Mouse (Mus musculus) liver, embryonic 11.5 days (tissue): ENCODE measurements around the gene Ahcyl2. TPM values are rescaled to one million over a fixed set of nuclear protein-coding genes. Genes with fewer than 3 reads are reported as not detected.

Source experiments
- ATAC-seq: fragments of 200-750 bp; cut with Nextera tagmentation; replicated peaks from 2 replicates; pipeline ENCODE4 v1.8.0; 2017; ENCODE audit warnings: moderate number of reproducible peaks, mild to moderate bottlenecking, moderate TSS enrichment, moderate library complexity; ENCODE audit not compliant: low FRiP score
- DNase-seq: peaks from one replicate; pipeline ENCODE4 v3.0.0-alpha.2; 2017; ENCODE audit warnings: low spot score
- H3K27ac ChIP-seq: fragments of 300-500 bp; sonication (generic); 2 replicates; pipeline ENCODE4 v1.5.1; 2014; ENCODE audit warnings: mild to moderate bottlenecking, low read depth, low read length, control low read depth
- H3K27me3 ChIP-seq: fragments of 300-500 bp; sonication (generic); replicated peaks from 2 replicates; pipeline ENCODE4 v1.6.1; 2014; ENCODE audit warnings: low read length, mixed read lengths; ENCODE audit not compliant: control insufficient read depth, insufficient read depth
- H3K36me3 ChIP-seq: fragments of 300-500 bp; sonication (generic); 2 replicates; pipeline ENCODE4 v1.6.1; 2014; ENCODE audit warnings: mild to moderate bottlenecking, low read length, moderate library complexity, mixed read lengths; ENCODE audit not compliant: control insufficient read depth, insufficient read depth
- H3K4me1 ChIP-seq: fragments of 300-500 bp; sonication (generic); replicated peaks from 2 replicates; pipeline ENCODE4 v1.6.1; 2014; ENCODE audit warnings: low read length, mixed read lengths; ENCODE audit not compliant: control insufficient read depth, insufficient read depth
- H3K4me2 ChIP-seq: fragments of 300-500 bp; sonication (generic); 2 replicates; pipeline ENCODE4 v1.6.1; 2014; ENCODE audit warnings: mild to moderate bottlenecking, control low read depth, moderate library complexity
- H3K4me3 ChIP-seq: fragments of 300-500 bp; sonication (generic); 2 replicates; pipeline ENCODE4 v1.5.1; 2014; ENCODE audit warnings: low read depth, low read length, control low read depth
- H3K9ac ChIP-seq: fragments of 300-500 bp; sonication (generic); 2 replicates; pipeline ENCODE4 v1.6.1; 2014; ENCODE audit warnings: low read depth, low read length, control low read depth
- H3K9me3 ChIP-seq: fragments of 300-500 bp; sonication (generic); 2 replicates; pipeline ENCODE4 v1.6.1; 2016; ENCODE audit warnings: low read length, inconsistent platforms, mixed read lengths; ENCODE audit not compliant: control insufficient read depth
- WGBS: fragments of 180-500 bp; shearing (Covaris S2); extraction: QIAGEN DNeasy Blood & Tissue Kit; methylation state at CpG from one replicate; pipeline ENCODE4 v1.1.7; 2014; 5-methylcytosine and 5-hydroxymethylcytosine counted together
- polyA plus RNA-seq: library from polyadenylated mRNA; unstranded; fragments of >200 nt; fragmentation: Nextera tagmentation; extraction: Ambion mirVana; gene quantifications from 2 replicates; pipeline ENCODE4 v1.2.1, GENCODE M21; 2014

Ahcyl2 gene
- polyA plus RNA-seq, 1 experiment from 2014 or later, result 12.0 TPM

GRCm38 (mm10) chr6:29828574-29829234 is 60.9 kb downstream of the Ahcyl2 start:
- no peak for ATAC-seq

GRCm38 (mm10) chr6:29832356-29832755 is 64.5 kb downstream of the Ahcyl2 start:
- WGBS, result 86% methylated on average over 4 of the region's 4 CpGs
- Histone ChIP-seq H3K27me3 (no peaks in the 10 kb centered on the region), H3K27ac (no peak overlapping the region), H3K4me1 (0 out of 2 replicates have a peak, but pooled peaks cover 2% of the 10 kb centered on the region), H3K4me2 (no peak overlapping the region), H3K36me3 (no peaks in the 10 kb centered on the region), H3K9ac (no peak overlapping the region), H3K9me3 (no peaks in the 10 kb centered on the region), H3K4me3 (no peak overlapping the region)
- ATAC-seq, result no peak
- DNase-seq, result no peak

More at GRCm38 (mm10) chr6:29828574-29829234, 60.9 kb downstream of the Ahcyl2 start:
- 86% methylated on average over 3 of the region's 3 CpGs for WGBS
- Histone ChIP-seq H3K27ac (no peak overlapping the region), H3K9me3 (no peaks in the 10 kb centered on the region), H3K4me1 (no peaks in the 10 kb centered on the region), H3K4me3 (no peak overlapping the region), H3K36me3 (no peaks in the 10 kb centered on the region), H3K27me3 (no peaks in the 10 kb centered on the region), H3K9ac (no peak overlapping the region), H3K4me2 (no peak overlapping the region)
- no peak for DNase-seq

- no peaks in the 10 kb centered on the region for H3K36me3 ChIP-seq
Observed at GRCm38 (mm10) chr6:29833117-29833516, 65.3 kb downstream of the Ahcyl2 start.

GRCm38 (mm10) chr6:29833568-29834255 is 65.9 kb downstream of the Ahcyl2 start:
- 74% methylated on average over 4 of the region's 4 CpGs for WGBS
- DNase-seq, result no peak
- Histone ChIP-seq H3K9me3 (no peaks in the 10 kb centered on the region), H3K36me3 (no peaks in the 10 kb centered on the region), H3K4me2 (no peak overlapping the region), H3K27me3 (no peaks in the 10 kb centered on the region), H3K27ac (no peak overlapping the region), H3K9ac (no peak overlapping the region), H3K4me3 (no peak overlapping the region), H3K4me1 (0 out of 2 replicates have a peak, but pooled peaks cover 2% of the 10 kb centered on the region)
- ATAC-seq, result no peak

More at GRCm38 (mm10) chr6:29833117-29833516, 65.3 kb downstream of the Ahcyl2 start:
- no peak overlapping the region for H3K4me3 ChIP-seq
- no peak for ATAC-seq
- WGBS, result 85% methylated on average over 4 of the region's 4 CpGs
- no peaks in the 10 kb centered on the region for H3K9me3 ChIP-seq
- H3K9ac ChIP-seq, result no peak overlapping the region
- no peak overlapping the region for H3K4me2 ChIP-seq
- no peaks in the 10 kb centered on the region for H3K27me3 ChIP-seq
- H3K4me1 ChIP-seq, result 0 out of 2 replicates have a peak, but pooled peaks cover 2% of the 10 kb centered on the region
- no peak overlapping the region for H3K27ac ChIP-seq
- no peak for DNase-seq

GRCm38 (mm10) chr6:29835543-29836177 is 67.8 kb downstream of the Ahcyl2 start:
- ATAC-seq (no peak), DNase-seq (no peak)
- Histone ChIP-seq H3K27ac (no peak overlapping the region), H3K9ac (no peak overlapping the region), H3K27me3 (no peaks in the 10 kb centered on the region), H3K36me3 (no peaks in the 10 kb centered on the region), H3K4me3 (no peak overlapping the region), H3K9me3 (no peaks in the 10 kb centered on the region), H3K4me2 (no peak overlapping the region), H3K4me1 (0 out of 2 replicates have a peak, but pooled peaks cover 2% of the 10 kb centered on the region)
- 85% methylated on average over 3 of the region's 3 CpGs for WGBS

- DNase-seq, result no peak
- no peak for ATAC-seq
- 0 out of 2 replicates have a peak, but pooled peaks cover 2% of the 10 kb centered on the region for H3K4me1 ChIP-seq
- H3K9me3 ChIP-seq, result no peaks in the 10 kb centered on the region
- no peak overlapping the region for H3K27ac ChIP-seq
- H3K4me2 ChIP-seq, result no peak overlapping the region
- no peak overlapping the region for H3K9ac ChIP-seq
- H3K36me3 ChIP-seq, result no peaks in the 10 kb centered on the region
- no peaks in the 10 kb centered on the region for H3K27me3 ChIP-seq
- H3K4me3 ChIP-seq, result no peak overlapping the region
- WGBS, result 85% methylated on average over 2 of the region's 2 CpGs
Observed at GRCm38 (mm10) chr6:29837579-29837978, 69.8 kb downstream of the Ahcyl2 start.

- Histone ChIP-seq H3K27ac (no peak overlapping the region), H3K9me3 (no peaks in the 10 kb centered on the region), H3K4me1 (0 out of 2 replicates have a peak, but pooled peaks cover 2% of the 10 kb centered on the region), H3K4me2 (no peak overlapping the region), H3K36me3 (no peaks in the 10 kb centered on the region), H3K9ac (no peak overlapping the region), H3K27me3 (no peaks in the 10 kb centered on the region), H3K4me3 (no peak overlapping the region)
- ATAC-seq (no peak), DNase-seq (no peak)
- WGBS, result 83% methylated on average over 3 of the region's 3 CpGs
Observed at GRCm38 (mm10) chr6:29838531-29838930, 70.7 kb downstream of the Ahcyl2 start.

- no peak overlapping the region for H3K9ac ChIP-seq
- H3K4me3 ChIP-seq, result no peak overlapping the region
- 87% methylated on average over 1 of the region's 1 CpGs for WGBS
- no peaks in the 10 kb centered on the region for H3K9me3 ChIP-seq
- no peak overlapping the region for H3K4me2 ChIP-seq
- no peaks in the 10 kb centered on the region for H3K36me3 ChIP-seq
- DNase-seq (no peak), ATAC-seq (no peak)
- no peaks in the 10 kb centered on the region for H3K27me3 ChIP-seq
- H3K27ac ChIP-seq, result no peak overlapping the region
- H3K4me1 ChIP-seq, result 0 out of 2 replicates have a peak, but pooled peaks cover 2% of the 10 kb centered on the region
Observed at GRCm38 (mm10) chr6:29840008-29840407, 72.2 kb downstream of the Ahcyl2 start.
